Mouse (Mus musculus): Measurements from ENCODE around the gene Spef1. TPM values are rescaled to one million over a fixed set of nuclear protein-coding genes. Genes with fewer than 3 reads are reported as not detected.
A peak's percentile ranks its signal among the peaks of the same experiment; 100 is the strongest.

Gene Spef1
- polyA plus RNA-seq, 1 experiment: 2.4 TPM

DNA sequence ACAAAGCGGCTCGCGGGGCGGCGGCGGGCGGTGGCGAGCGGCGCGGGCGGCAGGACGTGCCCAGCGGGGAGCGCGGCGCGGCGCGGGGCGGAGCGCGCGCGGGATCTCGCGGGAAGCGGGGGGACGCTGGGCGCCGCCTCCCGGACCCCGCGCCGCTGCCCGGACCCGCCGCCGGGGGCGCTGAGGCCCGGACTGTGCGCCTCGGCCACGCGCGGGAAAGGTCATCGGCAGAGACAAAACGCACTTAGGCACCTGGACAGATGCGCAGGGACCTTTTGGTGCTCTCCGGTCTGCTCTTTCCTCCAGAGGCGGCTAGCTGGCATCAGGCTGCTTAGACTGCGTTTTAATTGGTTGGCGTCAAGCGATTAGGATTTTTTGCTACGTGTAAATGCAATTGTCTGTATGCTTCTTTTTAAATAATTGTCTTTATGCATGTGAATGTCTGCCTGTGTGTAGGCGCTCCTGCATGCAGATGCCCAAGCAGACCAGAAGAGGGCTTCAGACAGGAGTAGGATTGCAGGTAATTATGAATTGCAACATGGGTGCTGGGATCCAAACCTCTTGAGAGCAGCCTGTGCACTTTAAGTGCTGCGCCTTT is 7.0 kb downstream of the Spef1 start, which contains the start of gene Cenpb:
Gene Cenpb (minus strand): TSS at position 78 of the 598 bp plus-strand sequence.
- peak; percentile 44 to 73 for DNase-seq (ENCODE audit: low read depth in 1 of 2, low spot score in 2 of 2)
- Histone ChIP-seq H3K27ac (ENCODE audit: insufficient read depth, low read length) (peak within 1 kb of the TSS; percentile 69), H3K4me3 (ENCODE audit: extremely low read depth, insufficient read depth, insufficient read length) (peak within 1 kb of the TSS; percentile 78), H3K36me3 (ENCODE audit: control insufficient read depth, insufficient read depth, low read length) (no peaks in the 10 kb centered on the region), H3K4me1 (ENCODE audit: control insufficient read depth, insufficient read depth, insufficient read length) (peaks cover 9% of the 10 kb centered on the region), H3K27me3 (ENCODE audit: control insufficient read depth, insufficient read depth, low read length) (no peaks in the 10 kb centered on the region)
- 4% methylated on average over 57 of the region's 57 CpGs for WGBS
- TF ChIP-seq POLR2A (IDR thresholded peaks at IDR 0.05; ENCODE audit: low read depth, low read length) (no peak), CTCF (IDR thresholded peaks at IDR 0.05; ENCODE audit: extremely low read depth, insufficient read depth, insufficient read length, insufficient replicate concordance) (peak; percentile 54; the same call in 1 of the 2 replicates)

DNA sequence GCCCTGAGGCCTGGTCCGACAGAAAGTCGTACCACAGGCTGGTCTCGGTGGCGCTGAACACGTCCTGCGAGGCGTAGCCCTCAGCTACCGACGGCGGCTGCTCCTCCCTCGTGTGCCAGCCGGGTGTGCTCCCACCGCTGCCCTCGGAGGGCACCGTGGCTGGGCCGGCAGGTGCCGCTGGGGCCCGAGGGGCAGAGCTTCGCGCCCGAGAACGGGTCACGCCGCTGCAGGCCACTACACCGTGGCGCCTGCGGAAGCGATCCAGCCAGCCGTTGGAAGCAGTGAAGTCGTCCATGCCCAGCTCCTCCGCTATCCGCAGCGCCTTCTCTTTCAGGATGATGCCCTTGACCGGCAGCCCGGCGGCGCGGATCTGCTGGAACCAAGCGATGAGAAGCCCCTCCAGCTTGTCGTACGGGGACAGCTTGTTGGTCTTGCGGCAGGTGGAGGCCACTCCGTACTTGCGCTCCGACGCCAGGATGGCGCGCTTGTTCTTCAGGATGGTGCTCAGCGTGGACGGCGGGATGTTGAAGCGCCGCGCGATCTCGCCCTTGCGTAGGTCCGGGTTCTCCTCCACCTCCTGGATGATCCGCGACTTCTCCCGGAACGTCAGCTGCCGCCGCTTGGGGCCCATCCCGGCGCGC is 7.7 kb downstream of the Spef1 start:
- H3K27ac ChIP-seq (ENCODE audit: insufficient read depth, low read length): peak overlapping the region; percentile 69

DNA sequence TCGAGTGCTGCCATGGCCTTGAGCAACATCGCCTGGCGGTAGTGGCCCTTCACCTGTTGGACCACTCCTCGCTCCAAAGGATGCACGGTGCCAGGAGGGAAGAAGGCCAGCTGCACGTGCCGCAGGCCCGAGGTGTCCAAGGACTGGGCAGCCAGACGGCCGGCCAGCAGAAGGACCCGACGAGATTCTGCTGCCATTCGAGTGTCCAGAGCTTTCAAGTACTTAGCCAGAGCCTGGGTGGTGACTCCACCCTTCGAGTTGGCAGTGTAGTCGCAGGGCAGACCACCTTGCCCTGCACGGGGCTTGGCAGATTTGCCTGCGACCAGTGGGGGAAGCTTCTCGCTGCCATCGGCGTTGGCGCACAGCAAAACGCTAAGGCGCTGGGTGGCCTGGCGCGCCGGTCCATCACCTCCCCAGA is 8.2 kb downstream of the Spef1 start:
- no peak for DNase-seq (ENCODE audit: low read depth in 1 of 2, low spot score in 2 of 2)
- 50% methylated on average over 26 of the region's 26 CpGs for WGBS
- H3K27ac ChIP-seq (ENCODE audit: insufficient read depth, low read length): peak overlapping the region; percentile 69; the same call in 1 of the 2 replicates
- no peak for TF ChIP-seq CTCF (IDR thresholded peaks at IDR 0.05; ENCODE audit: extremely low read depth, insufficient read depth, insufficient read length, insufficient replicate concordance)
- TF ChIP-seq POLR2A (IDR thresholded peaks at IDR 0.05; ENCODE audit: low read depth, low read length): no peak
- H3K27me3 ChIP-seq (ENCODE audit: control insufficient read depth, insufficient read depth, low read length): no peaks in the 10 kb centered on the region
- H3K4me3 ChIP-seq (ENCODE audit: extremely low read depth, insufficient read depth, insufficient read length): peak overlapping the region; percentile 78; the same call in 1 of the 2 replicates
- no peaks in the 10 kb centered on the region for H3K36me3 ChIP-seq (ENCODE audit: control insufficient read depth, insufficient read depth, low read length)
- H3K4me1 ChIP-seq (ENCODE audit: control insufficient read depth, insufficient read depth, insufficient read length): peaks cover 9% of the 10 kb centered on the region

More for the DNA sequence above, 7.7 kb downstream of the Spef1 start:
- peaks cover 9% of the 10 kb centered on the region for H3K4me1 ChIP-seq (ENCODE audit: control insufficient read depth, insufficient read depth, insufficient read length)
- H3K4me3 ChIP-seq (ENCODE audit: extremely low read depth, insufficient read depth, insufficient read length): peak overlapping the region; percentile 78
- DNase-seq (ENCODE audit: low read depth in 1 of 2, low spot score in 2 of 2): peak in 1 of 2 experiments; percentile 40
- under 1% methylated on average over 67 of the region's 67 CpGs for WGBS
- TF ChIP-seq CTCF (IDR thresholded peaks at IDR 0.05; ENCODE audit: extremely low read depth, insufficient read depth, insufficient read length, insufficient replicate concordance) (no peak), POLR2A (IDR thresholded peaks at IDR 0.05; ENCODE audit: low read depth, low read length) (no peak)
- H3K36me3 ChIP-seq (ENCODE audit: control insufficient read depth, insufficient read depth, low read length): no peaks in the 10 kb centered on the region
- H3K27me3 ChIP-seq (ENCODE audit: control insufficient read depth, insufficient read depth, low read length): no peaks in the 10 kb centered on the region

DNA sequence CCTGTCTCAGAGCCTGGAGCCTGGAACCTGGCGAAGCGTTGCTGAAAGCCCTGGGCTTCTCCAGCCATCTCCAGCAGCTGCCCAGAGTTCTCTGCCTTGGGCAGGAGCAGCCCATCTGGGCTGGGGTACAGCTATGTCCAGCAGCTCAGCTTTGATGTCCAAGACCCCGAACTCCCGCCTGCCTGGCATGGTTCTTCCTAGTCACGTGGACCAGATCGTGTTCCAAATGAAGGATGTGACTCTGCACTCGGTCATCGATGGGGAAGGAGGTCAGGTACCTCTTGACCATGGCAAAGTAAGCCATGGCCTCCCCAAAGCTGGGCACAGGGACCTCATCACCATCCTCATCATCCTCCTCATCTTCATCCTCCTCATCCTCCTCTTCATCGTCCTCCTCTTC is 9.2 kb downstream of the Spef1 start:
- H3K27ac ChIP-seq (ENCODE audit: insufficient read depth, low read length): no peak overlapping the region
- no peak for TF ChIP-seq CTCF (IDR thresholded peaks at IDR 0.05; ENCODE audit: extremely low read depth, insufficient read depth, insufficient read length, insufficient replicate concordance)
- no peak for TF ChIP-seq POLR2A (IDR thresholded peaks at IDR 0.05; ENCODE audit: low read depth, low read length)
- no peak for DNase-seq (ENCODE audit: low read depth in 1 of 2, low spot score in 2 of 2)
- H3K4me1 ChIP-seq (ENCODE audit: control insufficient read depth, insufficient read depth, insufficient read length): peaks cover 9% of the 10 kb centered on the region
- no peak overlapping the region for H3K4me3 ChIP-seq (ENCODE audit: extremely low read depth, insufficient read depth, insufficient read length)
- no peaks in the 10 kb centered on the region for H3K36me3 ChIP-seq (ENCODE audit: control insufficient read depth, insufficient read depth, low read length)
- H3K27me3 ChIP-seq (ENCODE audit: control insufficient read depth, insufficient read depth, low read length): no peaks in the 10 kb centered on the region
- 83% methylated on average over 9 of the region's 9 CpGs for WGBS

DNA sequence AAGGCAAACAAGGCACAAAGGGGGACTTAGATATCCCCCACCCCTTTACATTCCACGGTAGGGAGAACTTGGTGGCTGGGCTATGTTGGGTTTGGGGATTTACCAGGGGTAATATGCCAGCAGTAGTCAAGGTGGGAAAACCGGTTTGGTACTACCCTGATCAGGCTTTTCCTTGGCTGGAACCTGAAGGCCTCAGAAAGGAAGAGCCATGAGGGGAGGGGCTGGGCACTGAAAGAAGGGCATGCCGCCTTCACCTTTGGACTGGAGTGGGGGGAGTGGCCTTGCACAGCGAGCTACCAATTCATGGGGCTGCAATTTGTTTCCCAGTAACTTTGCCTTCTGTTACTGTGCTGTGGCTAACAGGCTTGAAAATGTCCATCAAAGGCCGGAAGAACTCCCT is 10.6 kb downstream of the Spef1 start:
- Histone ChIP-seq H3K4me3 (ENCODE audit: extremely low read depth, insufficient read depth, insufficient read length) (no peak overlapping the region), H3K27me3 (ENCODE audit: control insufficient read depth, insufficient read depth, low read length) (peaks cover 4% of the 10 kb centered on the region), H3K27ac (ENCODE audit: insufficient read depth, low read length) (no peak overlapping the region), H3K36me3 (ENCODE audit: control insufficient read depth, insufficient read depth, low read length) (no peaks in the 10 kb centered on the region), H3K4me1 (ENCODE audit: control insufficient read depth, insufficient read depth, insufficient read length) (peaks cover 10% of the 10 kb centered on the region)
- TF ChIP-seq CTCF (IDR thresholded peaks at IDR 0.05; ENCODE audit: extremely low read depth, insufficient read depth, insufficient read length, insufficient replicate concordance) (no peak), POLR2A (IDR thresholded peaks at IDR 0.05; ENCODE audit: low read depth, low read length) (no peak)
- 77% methylated on average over 5 of the region's 5 CpGs for WGBS
- no peak for DNase-seq (ENCODE audit: low read depth in 1 of 2, low spot score in 2 of 2)

DNA sequence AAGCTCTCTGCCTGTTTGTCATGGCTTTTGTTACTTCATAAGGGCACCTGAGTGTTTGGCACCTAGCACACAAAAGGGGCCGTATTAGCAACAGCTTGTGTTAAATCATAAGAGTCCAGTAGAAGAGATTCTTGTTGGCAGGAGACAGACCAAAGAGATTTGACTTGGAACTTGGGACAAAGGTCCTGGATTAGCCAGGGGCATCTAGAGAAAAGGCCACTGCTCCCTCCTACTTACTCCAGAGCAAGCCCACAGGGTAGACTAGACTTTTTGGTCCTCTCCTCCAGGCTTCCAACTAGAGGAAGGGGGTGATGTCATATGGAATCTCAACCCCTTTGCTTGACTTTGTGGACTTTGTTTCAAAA is 11.2 kb downstream of the Spef1 start:
- Histone ChIP-seq H3K4me3 (ENCODE audit: extremely low read depth, insufficient read depth, insufficient read length) (no peak overlapping the region), H3K27ac (ENCODE audit: insufficient read depth, low read length) (no peak overlapping the region), H3K27me3 (ENCODE audit: control insufficient read depth, insufficient read depth, low read length) (peaks cover 7% of the 10 kb centered on the region), H3K4me1 (ENCODE audit: control insufficient read depth, insufficient read depth, insufficient read length) (peaks cover 12% of the 10 kb centered on the region), H3K36me3 (ENCODE audit: control insufficient read depth, insufficient read depth, low read length) (no peaks in the 10 kb centered on the region)
- DNase-seq (ENCODE audit: low read depth in 1 of 2, low spot score in 2 of 2): no peak
- TF ChIP-seq CTCF (IDR thresholded peaks at IDR 0.05; ENCODE audit: extremely low read depth, insufficient read depth, insufficient read length, insufficient replicate concordance): no peak
- TF ChIP-seq POLR2A (IDR thresholded peaks at IDR 0.05; ENCODE audit: low read depth, low read length): no peak
- 97% methylated on average over 1 of the region's 1 CpGs for WGBS

All from spleen, adult 2 months (tissue).